Mouse (Mus musculus): ENCODE results near the gene Csf2rb.

The Csf2rb gene

GRCm38 (mm10) chr15:78380741-78381140, 55.2 kb downstream of the Csf2rb start:
- DNase-seq, result no peak

DNA sequence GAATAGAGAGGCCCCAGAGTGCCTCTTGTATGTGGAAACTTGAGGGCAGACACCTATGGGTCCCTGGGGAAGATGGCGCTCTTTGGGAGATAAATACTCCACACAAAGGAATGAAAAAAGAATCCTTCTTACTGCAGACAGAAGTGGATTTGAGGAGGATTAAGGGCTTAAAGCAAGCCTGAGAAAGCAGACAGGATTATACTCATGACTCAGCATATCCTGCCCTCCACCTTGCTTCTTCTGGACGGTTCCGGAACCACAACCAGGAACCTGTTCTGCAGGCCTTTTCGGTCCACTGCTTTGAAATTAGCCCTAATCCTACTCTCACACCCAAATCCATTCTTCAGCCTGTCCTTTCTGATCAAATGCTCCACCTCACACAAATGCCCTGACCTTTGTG, 56.6 kb downstream of the Csf2rb start:
- no peak for DNase-seq

DNA sequence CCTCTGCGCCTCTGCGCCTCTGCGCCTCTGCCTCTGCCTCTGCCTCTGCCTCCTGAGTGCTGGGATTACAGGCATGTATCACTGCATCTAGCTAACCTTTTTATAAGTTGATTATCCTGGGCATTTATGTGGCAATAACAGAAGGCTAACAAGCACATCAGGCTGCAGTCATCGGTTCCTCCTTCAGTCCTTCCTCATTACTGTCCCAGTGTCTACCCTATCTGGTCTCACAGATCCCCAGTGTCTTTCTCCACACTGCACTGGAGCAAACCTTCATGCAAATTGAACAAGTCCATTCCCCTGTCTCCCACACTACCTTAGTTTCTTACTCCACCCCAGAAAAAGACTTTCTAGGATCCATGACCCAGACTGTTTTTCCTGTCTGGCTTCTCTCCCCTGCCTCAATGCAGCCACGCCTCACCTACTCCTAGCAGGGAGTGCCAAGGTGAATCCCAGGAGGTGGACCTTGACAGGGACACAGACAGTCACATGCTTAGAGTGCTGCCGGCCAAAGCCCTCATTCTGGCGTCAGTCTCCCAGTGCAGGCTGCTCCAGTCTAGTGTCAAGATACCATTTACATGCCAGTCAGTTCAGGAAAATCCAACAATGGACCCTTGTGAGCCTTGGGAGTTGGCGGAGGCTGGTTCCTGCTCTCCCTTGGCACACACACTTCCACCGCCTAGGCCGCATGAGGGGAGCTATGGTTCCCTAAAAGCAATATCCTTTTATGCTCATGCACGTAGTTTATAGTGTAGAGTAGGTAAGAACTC, 58.1 kb downstream of the Csf2rb start:
- peak; percentile 77 for DNase-seq

GRCm38 (mm10) chr15:78384220-78385116, 58.9 kb downstream of the Csf2rb start:
- no peak for DNase-seq

DNA sequence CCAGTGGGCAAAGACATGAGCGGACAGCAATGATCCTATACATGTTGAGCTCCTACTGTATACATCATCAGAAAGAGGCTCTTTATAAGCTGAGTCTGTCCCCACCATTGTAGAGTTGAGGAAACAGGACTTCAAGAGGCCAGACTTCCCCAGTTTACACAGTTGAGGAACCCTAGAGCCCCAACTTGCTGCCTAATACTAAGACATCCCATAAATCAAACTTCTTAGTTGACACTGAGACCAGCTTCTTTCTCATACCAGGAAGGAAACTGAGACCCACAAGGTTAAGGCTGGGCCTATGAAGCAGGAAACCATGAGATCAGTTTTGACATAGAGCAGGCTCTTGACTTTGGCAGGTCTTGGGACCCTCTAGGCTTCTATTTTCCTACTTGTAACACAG, 60.0 kb downstream of the Csf2rb start:
- DNase-seq, result no peak

GRCm38 (mm10) chr15:78390855-78391254, 65.3 kb downstream of the Csf2rb start:
- no peak for DNase-seq

GRCm38 (mm10) chr15:78395478-78395962, 70.0 kb downstream of the Csf2rb start, which contains the start of gene Tex33:
Tex33 (minus strand) TSS chr15:78395912.
- DNase-seq, result peak; percentile 40

DNA sequence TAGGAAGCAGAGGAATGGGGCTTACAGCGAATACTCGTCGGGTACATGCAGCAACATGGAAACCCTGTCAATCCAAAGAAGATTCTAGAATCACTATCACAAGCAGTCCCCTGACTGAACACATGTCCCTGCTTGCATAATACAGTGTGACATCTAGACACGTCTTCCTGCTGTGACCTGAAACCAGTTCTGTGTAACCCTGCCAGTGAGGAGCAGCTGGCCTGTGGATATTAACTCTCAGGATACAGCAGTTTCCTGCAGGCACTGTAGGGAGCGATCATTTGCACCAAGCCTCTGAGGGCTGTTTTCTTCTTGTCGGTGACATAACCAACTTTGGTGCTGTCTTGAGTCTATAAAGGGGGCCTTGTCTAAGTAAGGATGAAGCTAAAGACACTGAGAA, 75.8 kb downstream of the Csf2rb start:
- DNase-seq, result no peak

DNA sequence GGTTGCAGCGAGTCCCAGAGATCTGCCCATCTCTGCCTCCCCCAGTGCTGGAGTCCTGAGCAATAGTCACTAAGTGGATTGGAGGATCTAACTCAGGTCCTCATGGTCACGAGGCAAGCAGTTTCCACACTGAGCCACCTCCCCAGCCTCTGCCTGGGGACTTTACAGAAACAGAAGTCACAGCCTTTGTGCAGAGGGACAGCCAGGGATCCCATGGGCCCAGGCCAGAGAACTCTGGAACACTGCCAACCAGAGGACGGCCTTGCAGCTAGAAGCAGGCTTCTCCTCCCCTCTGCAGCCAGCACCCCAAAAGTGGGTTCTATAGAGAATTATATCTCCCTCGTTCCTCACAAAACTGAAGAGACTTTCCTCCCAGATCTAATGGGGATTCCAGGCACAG, 76.4 kb downstream of the Csf2rb start:
- peak; percentile 83 for DNase-seq

DNA sequence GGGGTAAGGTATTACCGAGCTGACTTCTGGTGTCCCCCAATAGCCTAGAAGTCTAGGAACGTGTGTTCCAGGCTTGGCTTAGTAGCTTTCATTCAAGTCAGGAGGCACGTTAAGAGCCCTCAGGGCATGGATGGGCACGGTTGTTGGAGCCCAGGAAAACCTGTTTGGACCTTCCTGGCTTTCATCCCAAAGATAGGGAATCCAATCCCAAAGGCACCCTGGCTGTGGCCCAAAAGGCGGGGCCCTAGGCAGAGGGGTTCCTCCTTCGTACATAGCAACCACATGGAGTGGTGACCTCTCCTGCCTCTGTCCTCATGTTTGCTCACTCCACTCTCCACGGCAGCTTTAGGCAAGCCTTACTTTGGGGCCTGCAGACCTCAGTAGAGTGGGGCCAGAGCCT, 76.9 kb downstream of the Csf2rb start:
- DNase-seq, result peak; percentile 59

DNA sequence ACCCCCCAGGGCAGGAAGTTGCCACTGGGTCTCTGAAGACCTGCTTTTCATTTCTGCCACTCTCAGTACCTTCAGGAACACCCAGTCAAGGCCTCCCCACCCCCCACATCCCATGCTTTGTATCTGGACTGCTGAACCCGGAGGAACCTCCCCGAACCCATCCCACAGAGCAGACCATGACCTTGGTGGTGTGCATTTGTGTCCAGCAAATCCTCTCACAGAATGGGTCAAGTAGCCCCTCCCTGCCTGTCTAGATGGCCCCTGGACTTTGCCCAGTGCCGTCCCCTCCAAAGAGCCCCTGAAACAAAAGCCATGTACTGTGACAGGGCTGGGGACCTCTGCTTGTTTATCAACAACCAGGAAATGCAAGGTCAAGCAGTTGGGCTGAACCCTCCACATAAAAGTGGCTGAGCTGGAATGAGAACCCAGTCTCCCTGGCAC, 77.8 kb downstream of the Csf2rb start:
- peak; percentile 87 for DNase-seq

All from kidney, postnatal 14 days (tissue).